Mouse (Mus musculus) ES-Bruce4 (cell line): ENCODE data around the gene Pstpip1.

Experiments
- CTCF ChIP-seq: IDR thresholded peaks from one replicate; pipeline ENCODE4 v1.8.1; 2011; ENCODE audit warnings: low read depth, low read length
- EP300 ChIP-seq: IDR thresholded peaks from 2 replicates; pipeline ENCODE4 v1.6.1; 2011; ENCODE audit warnings: low read depth, low read length; ENCODE audit not compliant: insufficient read depth
- POLR2A ChIP-seq: IDR thresholded peaks from one replicate; pipeline ENCODE4 v1.8.1; 2011; ENCODE audit warnings: low read length; ENCODE audit not compliant: insufficient read depth

DNA sequence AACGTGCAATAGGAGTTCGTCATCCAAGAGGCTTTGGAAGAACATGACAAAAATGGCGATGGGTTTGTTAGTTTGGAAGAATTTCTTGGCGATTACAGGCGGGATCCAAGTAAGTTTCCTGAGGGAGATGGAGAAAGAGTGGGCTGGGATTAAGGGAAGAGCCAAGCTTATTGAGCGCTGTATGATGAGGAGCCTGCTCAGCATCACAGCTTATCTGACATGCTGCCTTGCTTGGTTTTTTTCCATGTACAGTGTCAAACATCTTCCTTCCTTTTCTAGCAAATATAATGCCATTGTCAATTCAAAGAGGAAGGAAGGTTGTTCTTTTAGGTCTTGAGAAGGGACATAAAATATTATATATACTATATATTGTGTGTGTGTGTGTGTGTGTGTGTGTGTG, 33.6 kb upstream of the Pstpip1 start:
- TF ChIP-seq CTCF (no peak), EP300 (no peak), POLR2A (no peak)
